In the genomic region with DNA sequence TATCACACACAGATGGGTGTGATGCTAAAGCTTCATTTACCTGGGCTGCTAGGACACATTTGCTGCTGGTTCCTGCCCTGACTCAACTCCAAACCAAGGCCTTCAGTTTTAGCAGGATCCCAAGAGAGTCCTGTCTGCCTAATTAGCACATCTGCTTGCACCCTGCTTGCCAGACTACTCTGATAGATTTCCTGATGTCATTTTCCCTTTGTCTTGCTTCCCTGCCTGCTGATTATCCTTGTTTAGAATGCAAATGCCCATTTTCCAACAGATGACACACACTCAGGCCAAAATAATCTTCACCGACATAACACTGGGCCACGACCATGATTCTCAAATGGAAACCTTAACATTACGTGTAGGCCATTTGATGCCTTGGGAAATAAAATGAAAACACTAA, we compare ENCODE assay signal across 1 mouse cellular context.
TF ChIP-seq lines count a peak whose summit lies in the region.

No protein-coding gene starts in this region.

TF ChIP-seq in MEL, 35 proteins besides CTCF, POLR2A, EP300 and RAD21 (continued from another document):
- TF ChIP-seq ZMIZ1 (IDR thresholded peaks at IDR 0.05; ENCODE audit: low read depth, low read length) (no peak), KAT2A (conservative IDR thresholded peaks at IDR 0.05; ENCODE audit: low read depth, low read length) (no peak), GATA1 (IDR thresholded peaks at IDR 0.05; ENCODE audit: low read depth, low read length) (no peak), ETS1 (IDR thresholded peaks at IDR 0.05; ENCODE audit: low read depth, low read length) (no peak), TAL1 (IDR thresholded peaks at IDR 0.05; ENCODE audit: low read length) (no peak), BHLHE40 (IDR thresholded peaks at IDR 0.05; ENCODE audit: borderline replicate concordance, low read depth, low read length) (no peak), MAZ (IDR thresholded peaks at IDR 0.05; ENCODE audit: low read depth, low read length) (no peak), RCOR1 (IDR thresholded peaks at IDR 0.05; ENCODE audit: low read depth, low read length) (no peak), NELFE (IDR thresholded peaks at IDR 0.05; ENCODE audit: low read depth, low read length) (no peak), ZKSCAN1 (IDR thresholded peaks at IDR 0.05; ENCODE audit: low read depth, low read length) (no peak), POLR2AphosphoS5 (IDR thresholded peaks at IDR 0.05; ENCODE audit: borderline replicate concordance, low read depth, low read length) (no peak), POLR2AphosphoS2 (IDR thresholded peaks at IDR 0.05; ENCODE audit: low read length) (no peak), MYB (IDR thresholded peaks at IDR 0.05; ENCODE audit: low read depth, low read length) (no peak), E2F4 (IDR thresholded peaks at IDR 0.05; ENCODE audit: borderline replicate concordance, low read depth, low read length) (no peak), SMC3 (IDR thresholded peaks at IDR 0.05; ENCODE audit: low read depth, low read length) (no peak), MAFK (IDR thresholded peaks at IDR 0.05; ENCODE audit: borderline replicate concordance, low read depth, low read length) (no peak), UBTF (IDR thresholded peaks at IDR 0.05; ENCODE audit: borderline replicate concordance, insufficient read depth, low read depth, low read length) (no peak)
